Mouse (Mus musculus): Measurements from ENCODE around the gene Flywch2. TPM values are rescaled to one million over a fixed set of nuclear protein-coding genes. Genes with fewer than 3 reads are reported as not detected.

The Flywch2 gene
- polyA plus RNA-seq, 1 experiment from 2014 or later, result 14.9 TPM

GRCm38 (mm10) chr17:23819235-23819634 lies 33.4 kb upstream of the Flywch2 start:
- WGBS, result 97% methylated on average over 25 of the region's 25 CpGs
- H3K4me3 ChIP-seq (ENCODE audit: low read length), result no peak overlapping the region
- no peak overlapping the region for H3K27ac ChIP-seq (ENCODE audit: low read length)
- H3K27me3 ChIP-seq (replicated peaks; ENCODE audit: control insufficient read depth, insufficient read depth, low read length), result no peaks in the 10 kb centered on the region
- H3K9ac ChIP-seq (ENCODE audit: low read depth, low read length), result no peak overlapping the region
- peaks cover 11% of the 10 kb centered on the region for H3K9me3 ChIP-seq (ENCODE audit: control insufficient read depth, low read length)
- H3K4me1 ChIP-seq (ENCODE audit: control insufficient read depth, insufficient read depth, low read length), result no peaks in the 10 kb centered on the region
- no peak overlapping the region for H3K4me2 ChIP-seq (ENCODE audit: low read depth, low read length)
- no peak for ATAC-seq
- peaks cover 83% of the 10 kb centered on the region for H3K36me3 ChIP-seq (ENCODE audit: control insufficient read depth, insufficient read depth, low read length)

DNA sequence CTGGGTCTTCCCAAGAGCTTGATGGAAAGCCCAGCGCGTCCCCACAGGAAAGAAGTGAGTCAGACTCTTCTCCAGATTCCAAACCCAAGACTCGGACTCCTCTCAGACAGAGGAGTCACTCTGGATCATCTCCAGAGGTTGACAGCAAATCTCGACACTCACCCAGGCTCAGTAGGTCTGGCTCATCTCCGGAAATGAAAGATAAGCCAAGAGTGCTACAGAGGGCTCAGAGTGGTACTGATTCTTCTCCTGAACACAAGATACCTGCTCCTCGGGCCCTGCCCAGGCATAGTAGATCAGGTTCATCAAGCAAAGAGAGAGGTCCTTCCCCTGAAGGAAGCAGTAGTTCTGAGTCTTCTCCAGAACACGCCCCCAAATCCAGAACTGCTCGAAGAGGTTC lies 32.7 kb upstream of the Flywch2 start:
- Histone ChIP-seq H3K36me3 (ENCODE audit: control insufficient read depth, insufficient read depth, low read length) (peaks cover 83% of the 10 kb centered on the region), H3K4me2 (ENCODE audit: low read depth, low read length) (no peak overlapping the region), H3K27me3 (replicated peaks; ENCODE audit: control insufficient read depth, insufficient read depth, low read length) (no peaks in the 10 kb centered on the region), H3K9ac (ENCODE audit: low read depth, low read length) (no peak overlapping the region), H3K4me1 (ENCODE audit: control insufficient read depth, insufficient read depth, low read length) (no peaks in the 10 kb centered on the region), H3K4me3 (ENCODE audit: low read length) (no peak overlapping the region), H3K9me3 (ENCODE audit: control insufficient read depth, low read length) (peaks cover 11% of the 10 kb centered on the region), H3K27ac (ENCODE audit: low read length) (no peak overlapping the region)
- 99% methylated on average over 8 of the region's 8 CpGs for WGBS
- ATAC-seq, result no peak

GRCm38 (mm10) chr17:23815641-23816040 lies 29.8 kb upstream of the Flywch2 start:
- Histone ChIP-seq H3K27ac (ENCODE audit: low read length) (no peak overlapping the region), H3K4me2 (ENCODE audit: low read depth, low read length) (no peak overlapping the region), H3K36me3 (ENCODE audit: control insufficient read depth, insufficient read depth, low read length) (peaks cover 71% of the 10 kb centered on the region), H3K9ac (ENCODE audit: low read depth, low read length) (no peak overlapping the region), H3K4me3 (ENCODE audit: low read length) (no peak overlapping the region), H3K9me3 (ENCODE audit: control insufficient read depth, low read length) (peaks cover 11% of the 10 kb centered on the region), H3K4me1 (ENCODE audit: control insufficient read depth, insufficient read depth, low read length) (no peaks in the 10 kb centered on the region), H3K27me3 (replicated peaks; ENCODE audit: control insufficient read depth, insufficient read depth, low read length) (no peaks in the 10 kb centered on the region)
- ATAC-seq, result no peak
- WGBS, result 98% methylated on average over 16 of the region's 16 CpGs

GRCm38 (mm10) chr17:23807918-23808317 lies 22.0 kb upstream of the Flywch2 start:
- H3K9ac ChIP-seq (ENCODE audit: low read depth, low read length), result no peak overlapping the region
- WGBS, result 80% methylated on average over 3 of the region's 3 CpGs
- H3K9me3 ChIP-seq (ENCODE audit: control insufficient read depth, low read length), result no peaks in the 10 kb centered on the region
- H3K4me2 ChIP-seq (ENCODE audit: low read depth, low read length), result no peak overlapping the region
- H3K4me1 ChIP-seq (ENCODE audit: control insufficient read depth, insufficient read depth, low read length), result peaks cover 16% of the 10 kb centered on the region
- no peak overlapping the region for H3K27ac ChIP-seq (ENCODE audit: low read length)
- peaks cover 20% of the 10 kb centered on the region for H3K36me3 ChIP-seq (ENCODE audit: control insufficient read depth, insufficient read depth, low read length)
- no peaks in the 10 kb centered on the region for H3K27me3 ChIP-seq (replicated peaks; ENCODE audit: control insufficient read depth, insufficient read depth, low read length)
- no peak for ATAC-seq
- no peak overlapping the region for H3K4me3 ChIP-seq (ENCODE audit: low read length)

DNA sequence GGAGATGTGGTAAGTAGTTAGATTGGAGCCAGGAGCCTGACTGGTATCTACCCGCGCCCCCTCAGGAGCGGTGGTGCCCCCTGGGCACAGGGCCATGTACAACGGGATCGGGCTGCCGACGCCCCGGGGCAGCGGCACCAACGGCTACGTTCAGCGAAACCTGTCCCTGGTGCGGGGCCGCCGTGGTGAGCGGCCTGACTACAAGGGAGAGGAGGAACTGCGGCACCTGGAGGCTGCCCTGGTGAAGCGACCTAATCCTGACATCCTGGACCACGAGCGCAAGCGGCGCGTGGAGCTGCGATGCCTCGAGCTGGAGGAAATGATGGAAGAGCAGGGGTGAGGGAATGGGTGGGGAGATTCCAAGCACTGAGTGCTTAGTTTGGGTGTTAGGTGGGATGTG lies 21.0 kb upstream of the Flywch2 start:
- H3K4me3 ChIP-seq (ENCODE audit: low read length), result no peak overlapping the region
- no peak overlapping the region for H3K27ac ChIP-seq (ENCODE audit: low read length)
- H3K4me2 ChIP-seq (ENCODE audit: low read depth, low read length), result peak overlapping the region; percentile 11
- peaks cover 19% of the 10 kb centered on the region for H3K36me3 ChIP-seq (ENCODE audit: control insufficient read depth, insufficient read depth, low read length)
- H3K9me3 ChIP-seq (ENCODE audit: control insufficient read depth, low read length), result no peaks in the 10 kb centered on the region
- WGBS, result 70% methylated on average over 25 of the region's 25 CpGs
- no peak for ATAC-seq
- H3K27me3 ChIP-seq (replicated peaks; ENCODE audit: control insufficient read depth, insufficient read depth, low read length), result no peaks in the 10 kb centered on the region
- H3K4me1 ChIP-seq (ENCODE audit: control insufficient read depth, insufficient read depth, low read length), result peaks cover 16% of the 10 kb centered on the region
- no peak overlapping the region for H3K9ac ChIP-seq (ENCODE audit: low read depth, low read length)

- H3K4me2 ChIP-seq (ENCODE audit: low read depth, low read length), result peak overlapping the region; percentile 72
- no peaks in the 10 kb centered on the region for H3K9me3 ChIP-seq (ENCODE audit: control insufficient read depth, low read length)
- 2% methylated on average over 8 of the region's 8 CpGs for whole genome bisulfite sequencing
- H3K9ac ChIP-seq (ENCODE audit: low read depth, low read length), result peak overlapping the region; percentile 88
- H3K36me3 ChIP-seq (ENCODE audit: control insufficient read depth, insufficient read depth, low read length), result peaks cover 7% of the 10 kb centered on the region; the same call in 1 of the 2 replicates
- no peak for ATAC-seq
- H3K27me3 ChIP-seq (replicated peaks; ENCODE audit: control insufficient read depth, insufficient read depth, low read length), result no peaks in the 10 kb centered on the region
- peak overlapping the region; percentile 98 for H3K4me3 ChIP-seq (ENCODE audit: low read length)
- peaks cover 16% of the 10 kb centered on the region for H3K4me1 ChIP-seq (ENCODE audit: control insufficient read depth, insufficient read depth, low read length)
- no peak overlapping the region for H3K27ac ChIP-seq (ENCODE audit: low read length)
Observed at GRCm38 (mm10) chr17:23804426-23805085, 18.7 kb upstream of the Flywch2 start.

GRCm38 (mm10) chr17:23803366-23804041 lies 17.6 kb upstream of the Flywch2 start:
- Histone ChIP-seq H3K4me3 (ENCODE audit: low read length) (peak overlapping the region; percentile 98), H3K4me2 (ENCODE audit: low read depth, low read length) (peak overlapping the region; percentile 72), H3K4me1 (ENCODE audit: control insufficient read depth, insufficient read depth, low read length) (peaks cover 16% of the 10 kb centered on the region), H3K36me3 (ENCODE audit: control insufficient read depth, insufficient read depth, low read length) (no peaks in the 10 kb centered on the region), H3K9me3 (ENCODE audit: control insufficient read depth, low read length) (no peaks in the 10 kb centered on the region), H3K27me3 (replicated peaks; ENCODE audit: control insufficient read depth, insufficient read depth, low read length) (no peaks in the 10 kb centered on the region), H3K27ac (ENCODE audit: low read length) (peak overlapping the region; percentile 93), H3K9ac (ENCODE audit: low read depth, low read length) (peak overlapping the region; percentile 88)
- WGBS, result under 1% methylated on average over 64 of the region's 83 CpGs
- peak; percentile 73 for ATAC-seq

DNA sequence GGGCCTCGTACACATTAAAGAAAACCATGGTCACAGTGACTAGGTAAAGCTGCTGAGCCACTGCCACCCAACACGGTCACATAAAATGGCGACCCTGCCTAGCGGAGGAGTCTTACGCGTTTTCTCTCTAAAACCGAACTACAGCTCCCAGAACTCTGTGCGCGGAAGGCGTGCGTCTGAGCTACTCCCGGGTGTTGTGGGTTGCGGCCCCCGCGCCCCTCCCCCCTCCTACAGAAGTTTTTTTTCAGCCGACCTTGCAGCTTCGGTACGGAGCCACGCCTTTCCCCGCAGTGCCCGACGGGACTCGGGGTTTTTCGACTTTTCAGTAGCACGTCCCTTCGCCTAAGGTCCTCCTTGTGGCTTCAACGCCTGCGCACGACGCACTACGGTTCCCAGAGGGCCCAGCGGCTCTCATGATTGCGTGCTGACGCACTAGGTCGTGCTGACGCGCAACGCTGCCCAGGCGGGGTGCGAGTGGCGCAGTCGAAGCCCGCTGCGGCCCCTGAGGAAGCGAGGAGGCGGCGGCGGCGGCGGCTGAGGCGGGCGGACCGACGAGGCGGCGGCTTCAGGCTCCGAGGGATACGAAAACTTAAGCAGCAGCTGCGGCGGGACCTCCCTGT lies 17.0 kb upstream of the Flywch2 start:
- peak; percentile 99 for ATAC-seq
- H3K27ac ChIP-seq (ENCODE audit: low read length), result peak overlapping the region; percentile 93
- no peaks in the 10 kb centered on the region for H3K27me3 ChIP-seq (replicated peaks; ENCODE audit: control insufficient read depth, insufficient read depth, low read length)
- WGBS, result under 1% methylated on average over 60 of the region's 60 CpGs
- H3K9ac ChIP-seq (ENCODE audit: low read depth, low read length), result peak overlapping the region; percentile 88
- H3K4me3 ChIP-seq (ENCODE audit: low read length), result peak overlapping the region; percentile 98
- H3K4me1 ChIP-seq (ENCODE audit: control insufficient read depth, insufficient read depth, low read length), result peaks cover 16% of the 10 kb centered on the region
- H3K36me3 ChIP-seq (ENCODE audit: control insufficient read depth, insufficient read depth, low read length), result no peaks in the 10 kb centered on the region
- peak overlapping the region; percentile 69 for H3K4me2 ChIP-seq (ENCODE audit: low read depth, low read length)
- no peaks in the 10 kb centered on the region for H3K9me3 ChIP-seq (ENCODE audit: control insufficient read depth, low read length)

DNA sequence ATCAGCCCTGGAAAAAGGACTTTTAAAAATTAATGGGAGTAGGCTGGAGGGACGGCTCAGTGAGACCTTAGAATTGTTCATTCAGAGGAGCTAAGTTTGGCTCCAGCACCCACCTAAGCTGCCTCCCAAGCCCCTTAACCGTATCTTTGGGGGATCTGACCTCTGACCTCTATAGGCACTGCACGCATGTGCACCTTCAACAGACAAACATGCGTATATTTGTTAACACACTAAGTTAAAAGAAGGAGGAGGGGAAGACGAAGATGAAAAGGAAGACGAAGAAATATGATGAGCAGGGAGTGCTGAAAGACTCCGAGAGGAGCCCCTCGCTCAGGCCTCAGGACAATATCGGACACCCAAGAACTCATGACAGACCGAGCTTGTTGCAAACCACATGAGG lies 15.7 kb upstream of the Flywch2 start:
- Histone ChIP-seq H3K4me2 (ENCODE audit: low read depth, low read length) (no peak overlapping the region), H3K36me3 (ENCODE audit: control insufficient read depth, insufficient read depth, low read length) (no peaks in the 10 kb centered on the region), H3K9me3 (ENCODE audit: control insufficient read depth, low read length) (no peaks in the 10 kb centered on the region), H3K9ac (ENCODE audit: low read depth, low read length) (no peak overlapping the region), H3K27me3 (replicated peaks; ENCODE audit: control insufficient read depth, insufficient read depth, low read length) (no peaks in the 10 kb centered on the region), H3K4me3 (ENCODE audit: low read length) (no peak overlapping the region), H3K27ac (ENCODE audit: low read length) (no peak overlapping the region), H3K4me1 (ENCODE audit: control insufficient read depth, insufficient read depth, low read length) (peaks cover 10% of the 10 kb centered on the region)
- ATAC-seq, result no peak
- 96% methylated on average over 10 of the region's 10 CpGs for WGBS
